Mouse (Mus musculus) embryonic facial prominence, embryonic 14.5 days (tissue): ENCODE data around the gene C1qtnf7. TPM values are rescaled to one million over a fixed set of nuclear protein-coding genes. Genes with fewer than 3 reads are reported as not detected.

Source experiments
- ATAC-seq: fragments of 200-750 bp; cut with Nextera tagmentation; 2 replicates; pipeline ENCODE4 v1.8.0; 2017; ENCODE audit warnings: low read depth, moderate number of reproducible peaks, moderate TSS enrichment
- DNase-seq: peaks from one replicate; pipeline ENCODE4 v3.0.0-alpha.2; 2015; ENCODE audit warnings: low spot score
- H3K27ac ChIP-seq: fragments of 300-500 bp; sonication (generic); replicated peaks from 2 replicates; pipeline ENCODE4 v1.5.1; 2014; ENCODE audit warnings: low read depth, mild to moderate bottlenecking, low read length, moderate library complexity
- H3K27me3 ChIP-seq: fragments of 300-500 bp; sonication (generic); replicated peaks from 2 replicates; pipeline ENCODE4 v1.6.1; 2014; ENCODE audit warnings: low read length; ENCODE audit not compliant: control insufficient read depth, insufficient read depth
- H3K36me3 ChIP-seq: fragments of 300-500 bp; sonication (generic); 2 replicates; pipeline ENCODE4 v1.6.1; 2014; ENCODE audit warnings: low read length, mixed read lengths; ENCODE audit not compliant: control insufficient read depth, insufficient read depth
- H3K4me1 ChIP-seq: fragments of 300-500 bp; sonication (generic); 2 replicates; pipeline ENCODE4 v1.6.1; 2014; ENCODE audit warnings: antibody characterized with exemption, low read length; ENCODE audit not compliant: control insufficient read depth, insufficient read depth
- H3K4me2 ChIP-seq: fragments of 300-500 bp; sonication (generic); 2 replicates; pipeline ENCODE4 v1.6.1; 2014; ENCODE audit warnings: low read depth, mild to moderate bottlenecking, low read length, moderate library complexity, mixed read lengths
- H3K4me3 ChIP-seq: fragments of 300-500 bp; sonication (generic); 2 replicates; pipeline ENCODE4 v1.5.1; 2014; ENCODE audit warnings: low read depth, mild to moderate bottlenecking, low read length
- H3K9ac ChIP-seq: fragments of 300-500 bp; sonication (generic); 2 replicates; pipeline ENCODE4 v1.6.1; 2014; ENCODE audit warnings: low read depth, mild to moderate bottlenecking, low read length, moderate library complexity, mixed read lengths
- H3K9me3 ChIP-seq: fragments of 300-500 bp; sonication (generic); 2 replicates; pipeline ENCODE4 v1.6.1; 2016; ENCODE audit warnings: low read length; ENCODE audit not compliant: control insufficient read depth
- WGBS: fragments of 180-500 bp; shearing (Covaris S2); extraction: QIAGEN DNeasy Blood & Tissue Kit; methylation state at CpG from one replicate; pipeline ENCODE4 v1.1.7; 2014; 5-methylcytosine and 5-hydroxymethylcytosine counted together
- polyA plus RNA-seq: library from polyadenylated mRNA; unstranded; fragments of >200 nt; fragmentation: Nextera tagmentation; extraction: Ambion mirVana; gene quantifications from 2 replicates; pipeline ENCODE4 v1.2.1, GENCODE M21; 2014

Gene C1qtnf7
- polyA plus RNA-seq, 1 experiment from 2014 or later = 20.1 TPM

DNA sequence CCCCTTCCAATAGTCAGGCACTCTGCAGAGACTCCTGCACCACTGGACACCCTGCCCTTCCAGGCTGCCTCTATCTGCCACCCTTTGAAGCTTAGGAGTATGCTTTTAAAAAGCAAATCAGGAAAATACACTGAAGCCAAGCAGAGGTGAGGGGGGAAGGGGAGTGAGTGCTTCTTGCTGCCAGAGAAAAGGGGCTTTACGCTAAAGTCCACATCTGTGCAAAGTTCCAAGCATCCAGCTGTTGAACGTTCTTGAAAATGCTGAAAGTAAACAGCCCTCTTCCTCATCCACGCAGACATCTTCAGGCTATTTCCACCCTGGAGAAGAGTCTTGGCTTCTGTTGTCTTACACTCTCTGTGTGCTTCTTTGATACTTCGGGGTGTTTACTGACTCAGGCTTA lies 34.6 kb downstream of the C1qtnf7 start:
- H3K4me1 ChIP-seq = peaks cover 4% of the 10 kb centered on the region; the same call in 1 of the 2 replicates
- H3K27ac ChIP-seq = peak overlapping the region; percentile 57
- WGBS = 29% methylated on average over 4 of the region's 4 CpGs
- no peaks in the 10 kb centered on the region for H3K36me3 ChIP-seq
- no peaks in the 10 kb centered on the region for H3K27me3 ChIP-seq
- DNase-seq = peak; percentile 71
- no peak for ATAC-seq
- no peaks in the 10 kb centered on the region for H3K9me3 ChIP-seq
- H3K4me3 ChIP-seq = no peak overlapping the region
- H3K9ac ChIP-seq = no peak overlapping the region
- H3K4me2 ChIP-seq = peak overlapping the region; percentile 7

DNA sequence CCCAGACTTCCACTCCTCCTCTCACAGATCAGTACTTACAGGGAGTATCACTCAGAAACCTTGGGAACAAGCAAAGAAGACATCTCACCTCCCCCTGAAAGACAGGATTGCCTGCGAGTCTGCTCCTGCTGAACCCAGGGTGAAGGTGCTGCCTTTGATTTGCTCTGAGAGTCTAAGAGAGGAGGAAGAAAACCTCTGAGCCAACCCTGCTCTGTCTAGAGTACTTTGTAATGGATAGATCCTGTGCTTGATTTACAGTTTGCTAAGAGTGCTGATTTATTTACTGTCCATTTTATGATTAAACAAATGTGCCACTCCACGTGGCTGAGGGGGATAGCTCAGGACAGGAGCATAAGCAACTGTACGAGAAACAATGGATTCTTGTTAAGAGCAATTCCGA lies 35.1 kb downstream of the C1qtnf7 start:
- Histone ChIP-seq H3K27me3 (no peaks in the 10 kb centered on the region), H3K4me3 (no peak overlapping the region), H3K36me3 (no peaks in the 10 kb centered on the region), H3K4me1 (peaks cover 5% of the 10 kb centered on the region; the same call in 1 of the 2 replicates), H3K9me3 (no peaks in the 10 kb centered on the region), H3K27ac (peak overlapping the region; percentile 57), H3K9ac (no peak overlapping the region), H3K4me2 (peak overlapping the region; percentile 7)
- WGBS = 40% methylated on average over 4 of the region's 4 CpGs
- ATAC-seq (no peak), DNase-seq (no peak)

DNA sequence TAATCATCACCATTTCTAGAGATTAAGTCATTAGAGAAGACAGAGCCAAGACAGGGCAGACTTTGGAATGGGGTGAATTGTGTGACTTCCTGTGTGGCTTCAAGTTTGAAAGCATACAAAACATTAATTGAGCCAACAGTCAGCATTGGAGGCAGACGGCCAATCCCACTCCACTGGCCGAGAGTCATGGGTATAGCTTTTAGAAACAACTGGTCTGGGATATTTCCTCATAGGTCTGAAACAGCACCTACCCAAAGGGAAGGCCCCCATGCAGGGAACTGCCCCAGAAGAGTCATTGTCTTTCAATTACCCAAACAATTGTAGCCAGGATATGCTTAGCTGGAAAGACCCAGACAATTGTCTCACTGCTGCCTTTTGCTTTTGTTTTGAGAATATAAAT lies 39.5 kb downstream of the C1qtnf7 start:
- 37% methylated on average over 2 of the region's 2 CpGs for WGBS
- Histone ChIP-seq H3K4me3 (no peak overlapping the region), H3K9me3 (no peaks in the 10 kb centered on the region), H3K36me3 (no peaks in the 10 kb centered on the region), H3K4me2 (no peak overlapping the region), H3K9ac (no peak overlapping the region), H3K27ac (peak overlapping the region; percentile 39; the same call in 1 of the 2 replicates), H3K4me1 (peaks cover 9% of the 10 kb centered on the region; the same call in 1 of the 2 replicates), H3K27me3 (no peaks in the 10 kb centered on the region)
- ATAC-seq = no peak
- peak; percentile 31 for DNase-seq

DNA sequence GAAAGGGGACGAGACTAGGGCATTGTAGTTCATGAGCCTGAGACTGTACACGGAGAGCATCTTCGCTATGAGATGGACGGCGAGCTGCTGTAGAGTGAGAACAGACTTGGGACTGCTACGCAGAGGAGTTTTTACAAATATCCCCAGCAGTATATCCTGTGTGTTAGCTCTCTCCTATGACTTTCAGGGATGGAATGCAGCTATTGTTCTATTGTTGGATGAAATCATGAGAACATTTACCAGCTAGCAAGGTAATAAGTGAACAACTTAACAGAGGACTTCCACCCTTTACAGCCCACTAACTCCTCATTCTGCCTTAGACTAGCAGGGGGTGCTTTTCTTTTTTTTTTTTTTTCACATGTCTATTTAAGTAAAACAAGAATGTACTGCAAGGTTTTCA lies 40.1 kb downstream of the C1qtnf7 start:
- Histone ChIP-seq H3K9me3 (no peaks in the 10 kb centered on the region), H3K27ac (peak overlapping the region; percentile 39), H3K36me3 (no peaks in the 10 kb centered on the region), H3K9ac (no peak overlapping the region), H3K4me3 (no peak overlapping the region), H3K4me1 (peaks cover 9% of the 10 kb centered on the region; the same call in 1 of the 2 replicates), H3K4me2 (no peak overlapping the region), H3K27me3 (no peaks in the 10 kb centered on the region)
- ATAC-seq = no peak
- DNase-seq = no peak
- 85% methylated on average over 6 of the region's 6 CpGs for WGBS

DNA sequence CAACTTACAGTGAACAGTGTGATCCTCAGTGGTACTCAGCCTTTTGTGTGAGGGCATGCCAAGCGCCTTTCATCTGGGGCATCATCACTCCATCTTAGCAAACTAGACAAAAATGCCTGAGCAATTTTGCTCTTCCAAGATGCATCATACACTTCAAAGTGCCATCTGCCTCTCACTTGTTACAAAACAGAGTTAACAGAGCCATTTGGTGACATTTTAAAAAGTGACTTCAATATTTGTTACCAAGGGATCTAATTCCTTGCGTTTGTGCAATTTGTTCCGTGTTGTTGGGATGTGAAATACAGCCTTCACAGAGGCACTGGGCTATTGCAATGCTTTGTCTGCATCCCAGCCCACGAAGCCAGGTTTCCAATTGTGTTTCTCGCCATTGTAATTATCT lies 42.1 kb downstream of the C1qtnf7 start:
- ATAC-seq = no peak

DNA sequence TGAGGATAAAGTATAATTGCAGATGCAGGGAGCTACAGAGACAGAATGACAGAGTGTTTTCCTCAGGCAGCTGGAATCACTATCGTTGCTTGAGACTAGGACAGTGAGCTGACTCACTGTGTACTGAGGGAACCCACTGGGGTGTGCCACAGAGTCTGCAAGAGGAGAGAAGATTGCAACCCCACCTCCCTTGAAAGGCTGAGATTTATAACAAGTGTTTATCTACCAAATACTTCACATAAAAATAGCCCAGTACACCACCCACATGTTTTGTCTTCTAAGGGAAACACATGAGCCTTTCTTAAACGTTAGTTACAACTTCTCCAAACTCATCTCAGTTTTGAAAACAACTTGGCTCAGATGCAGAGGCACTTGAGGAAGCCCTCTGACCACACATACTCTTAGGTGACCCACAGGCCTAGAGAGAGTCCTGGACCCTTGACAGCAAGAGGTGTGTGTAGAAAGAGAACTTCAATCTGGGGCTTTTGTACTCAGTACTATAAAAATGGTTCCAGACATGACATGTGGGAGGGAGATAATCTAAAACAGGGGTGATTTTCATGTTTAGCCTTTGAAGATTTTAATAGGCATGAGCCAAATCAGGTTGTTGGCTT lies 46.4 kb downstream of the C1qtnf7 start:
- Histone ChIP-seq H3K4me1 (peaks cover 4% of the 10 kb centered on the region), H3K4me2 (no peak overlapping the region), H3K36me3 (no peaks in the 10 kb centered on the region), H3K9me3 (no peaks in the 10 kb centered on the region), H3K27ac (no peak overlapping the region), H3K9ac (no peak overlapping the region), H3K4me3 (no peak overlapping the region), H3K27me3 (no peaks in the 10 kb centered on the region)
- no peak; the same call in 1 of the 2 replicates for ATAC-seq
- peak; percentile 38 for DNase-seq
- WGBS = 26% methylated on average over 2 of the region's 2 CpGs

More for the DNA sequence above, 42.1 kb downstream of the C1qtnf7 start:
- no peak overlapping the region for H3K4me2 ChIP-seq
- H3K27me3 ChIP-seq = no peaks in the 10 kb centered on the region
- no peak overlapping the region for H3K4me3 ChIP-seq
- DNase-seq = no peak
- H3K4me1 ChIP-seq = peaks cover 10% of the 10 kb centered on the region
- no peak overlapping the region for H3K27ac ChIP-seq
- no peaks in the 10 kb centered on the region for H3K36me3 ChIP-seq
- H3K9ac ChIP-seq = no peak overlapping the region
- no peaks in the 10 kb centered on the region for H3K9me3 ChIP-seq
- WGBS = 84% methylated on average over 5 of the region's 5 CpGs

DNA sequence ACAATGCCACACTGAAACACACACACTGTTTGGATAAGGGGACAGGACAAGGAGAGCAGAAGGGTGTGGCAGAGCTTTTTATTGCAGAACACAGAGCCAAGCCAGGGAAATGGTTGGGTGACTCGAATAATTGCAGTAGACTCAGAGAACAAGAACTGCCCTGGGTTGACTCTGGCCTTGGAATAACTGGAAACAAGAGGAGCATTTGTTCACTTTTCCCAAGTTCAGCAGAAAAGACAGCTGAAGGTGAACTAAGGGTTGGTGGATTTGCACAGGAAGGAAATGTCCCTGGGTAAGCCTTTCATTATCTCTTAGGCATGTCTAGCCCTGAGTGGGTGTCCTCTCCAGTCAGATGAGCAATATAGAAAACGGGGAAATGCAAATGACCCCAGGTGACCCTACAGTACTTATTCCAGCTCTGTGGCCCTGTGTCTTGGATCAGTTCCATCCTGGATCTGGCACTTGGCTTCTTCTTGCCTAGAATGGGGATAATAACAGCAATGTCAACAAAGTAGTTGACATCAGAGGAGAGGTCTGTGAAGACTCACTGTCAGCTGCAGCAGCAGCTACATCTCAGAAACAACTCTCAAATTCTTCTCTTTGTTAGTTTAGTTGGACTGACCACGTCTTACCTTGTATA lies 54.5 kb downstream of the C1qtnf7 start:
- WGBS = 62% methylated on average over 3 of the region's 3 CpGs

DNA sequence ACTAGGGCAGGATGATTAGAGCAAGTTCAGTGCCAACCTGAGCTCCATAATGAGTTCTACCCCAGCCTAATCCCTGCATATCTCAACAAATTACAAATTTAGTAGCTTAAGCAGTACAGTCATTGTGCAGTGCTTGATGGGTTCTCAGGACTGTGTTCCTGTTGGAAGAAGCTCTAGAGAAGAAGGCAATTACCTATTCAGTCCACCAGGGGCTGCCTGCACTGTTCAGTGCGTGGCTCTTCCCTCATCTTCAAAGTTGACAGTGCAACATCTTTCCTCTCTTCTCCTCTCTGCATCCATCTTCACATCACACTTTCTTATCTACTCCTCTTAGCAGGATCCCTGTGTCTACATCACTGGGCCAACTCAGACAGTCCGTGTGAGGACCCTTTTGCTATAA lies 67.5 kb downstream of the C1qtnf7 start:
- peaks cover 5% of the 10 kb centered on the region; the same call in 1 of the 2 replicates for H3K4me1 ChIP-seq
- no peak overlapping the region for H3K4me2 ChIP-seq
- no peaks in the 10 kb centered on the region for H3K36me3 ChIP-seq
- H3K9me3 ChIP-seq = no peaks in the 10 kb centered on the region
- DNase-seq (no peak), ATAC-seq (peak; percentile 51; the same call in 1 of the 2 replicates)
- H3K27ac ChIP-seq = no peak overlapping the region
- H3K4me3 ChIP-seq = no peak overlapping the region
- WGBS = 36% methylated on average over 2 of the region's 2 CpGs
- no peak overlapping the region for H3K9ac ChIP-seq
- no peaks in the 10 kb centered on the region for H3K27me3 ChIP-seq

More for the DNA sequence above, 54.5 kb downstream of the C1qtnf7 start:
- no peak overlapping the region for H3K9ac ChIP-seq
- H3K36me3 ChIP-seq = no peaks in the 10 kb centered on the region
- ATAC-seq = no peak
- H3K4me3 ChIP-seq = no peak overlapping the region
- H3K27ac ChIP-seq = no peak overlapping the region
- no peaks in the 10 kb centered on the region for H3K9me3 ChIP-seq
- H3K27me3 ChIP-seq = no peaks in the 10 kb centered on the region
- no peaks in the 10 kb centered on the region for H3K4me1 ChIP-seq
- no peak for DNase-seq
- H3K4me2 ChIP-seq = no peak overlapping the region
